Mouse (Mus musculus): ENCODE data around the gene Tex29. TPM values are rescaled to one million over a fixed set of nuclear protein-coding genes. Genes with fewer than 3 reads are reported as not detected.

Tex29 gene
- total and polyA plus RNA-seq, 3 experiments, result 0.16 TPM; not detected in 2

Other genes starting within 250 kb of the Tex29 start
- 10 to 100 TPM; 36.0 to 44.7 TPM for gene Ankrd10, start 204.7 kb upstream of the Tex29 start, total RNA-seq (2021)
- gene Ankrd10, start 204.7 kb upstream of the Tex29 start, polyA plus RNA-seq (2012; rRNA removed), result 73.3 and 75.3 TPM in 2 replicates
- gene 1700016D06Rik, start 139.4 kb upstream of the Tex29 start, total RNA-seq (2021), result not detected
- not detected in 2 replicates for gene 1700016D06Rik, start 139.4 kb upstream of the Tex29 start, polyA plus RNA-seq (2012; rRNA removed)
- 10 to 100 TPM; 39.3 to 41.8 TPM for gene Arhgef7, start 112.8 kb upstream of the Tex29 start, total RNA-seq (2021)
- gene Arhgef7, start 112.8 kb upstream of the Tex29 start, polyA plus RNA-seq (2012; rRNA removed), result 22.2 and 29.9 TPM in 2 replicates